Mouse (Mus musculus) G1E-ER4 (cell line): ENCODE results near the gene Scamp4. TPM values are rescaled to one million over a fixed set of nuclear protein-coding genes. Genes with fewer than 3 reads are reported as not detected.
A peak's percentile ranks its signal among the peaks of the same experiment; 100 is the strongest.

Experiments
- GATA1 ChIP-seq: IDR thresholded peaks from one replicate; pipeline ENCODE4 v1.8.0; 2012; ENCODE audit warnings: low read length, inconsistent platforms
- polyA plus RNA-seq: library from polyadenylated mRNA; stranded (reverse); fragments of >175 nt; gene quantifications from 2 replicates; pipeline ENCODE4 v1.2.3, GENCODE M21; 2012

Gene Scamp4
- polyA plus RNA-seq, result 68.3 and 79.9 TPM in 2 replicates

GRCm38 (mm10) chr10:80602698-80603325, at the start of gene Scamp4, which contains the start of gene Adat3:
Gene Scamp4 (plus strand): TSS chr10:80602872.
Gene Adat3 (plus strand): TSS chr10:80602880.
- no peak for TF ChIP-seq GATA1

GRCm38 (mm10) chr10:80553575-80553974, 49.1 kb upstream of the Scamp4 start:
- peak; percentile 30 for TF ChIP-seq GATA1

GRCm38 (mm10) chr10:80553997-80554396, 48.7 kb upstream of the Scamp4 start:
- no peak for TF ChIP-seq GATA1

DNA sequence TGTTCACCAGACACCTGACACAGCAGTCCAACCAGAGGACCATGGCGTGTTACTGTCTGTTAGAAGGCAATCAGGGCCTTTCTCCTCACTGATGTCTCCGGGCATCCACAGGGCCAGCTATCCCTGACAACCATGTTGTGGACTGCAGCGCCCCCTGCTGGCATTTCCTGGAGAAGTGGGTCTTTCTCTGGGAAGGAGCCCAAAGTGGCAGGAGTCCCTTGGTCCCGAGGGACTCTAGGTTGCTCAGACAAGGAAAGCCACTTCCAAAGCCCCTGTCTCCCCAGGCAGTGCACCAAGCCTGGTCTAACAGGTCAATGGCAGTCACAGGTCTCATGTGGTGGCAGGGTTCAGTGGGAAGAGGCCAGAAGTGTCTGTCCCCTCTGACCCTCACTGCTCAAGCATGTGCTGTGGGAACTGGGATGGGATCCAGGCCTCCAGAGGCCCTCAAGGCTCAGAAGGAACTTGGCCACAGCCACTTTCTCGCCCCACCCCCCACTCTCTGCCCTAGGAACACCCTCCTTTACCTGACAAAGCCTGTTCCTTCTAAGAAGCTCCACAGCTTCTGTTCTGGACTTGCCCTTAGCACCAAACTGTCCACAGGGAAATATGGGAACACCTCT, 45.2 kb upstream of the Scamp4 start:
- TF ChIP-seq GATA1, result no peak

- TF ChIP-seq GATA1, result no peak
Measured at GRCm38 (mm10) chr10:80559431-80559830, 43.2 kb upstream of the Scamp4 start.

DNA sequence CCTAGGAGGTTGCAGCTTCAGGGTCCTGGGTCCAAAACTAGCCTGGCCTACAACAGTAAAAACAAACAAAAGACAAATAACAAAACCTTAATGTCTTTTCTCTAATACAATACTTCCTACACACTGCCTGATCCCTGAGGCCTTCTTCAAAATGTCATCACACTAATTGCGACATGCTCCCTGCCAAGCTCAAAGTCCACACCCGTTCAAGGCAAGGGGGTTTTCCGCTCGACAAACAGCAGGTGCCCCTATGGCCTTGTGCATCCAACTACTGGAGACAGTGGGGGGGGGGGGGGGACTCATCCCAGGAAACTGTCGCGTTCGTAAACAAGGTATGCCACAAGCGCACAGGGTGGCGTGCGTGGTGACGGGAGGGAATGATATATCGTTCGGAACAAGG, 42.1 kb upstream of the Scamp4 start:
- TF ChIP-seq GATA1, result no peak

DNA sequence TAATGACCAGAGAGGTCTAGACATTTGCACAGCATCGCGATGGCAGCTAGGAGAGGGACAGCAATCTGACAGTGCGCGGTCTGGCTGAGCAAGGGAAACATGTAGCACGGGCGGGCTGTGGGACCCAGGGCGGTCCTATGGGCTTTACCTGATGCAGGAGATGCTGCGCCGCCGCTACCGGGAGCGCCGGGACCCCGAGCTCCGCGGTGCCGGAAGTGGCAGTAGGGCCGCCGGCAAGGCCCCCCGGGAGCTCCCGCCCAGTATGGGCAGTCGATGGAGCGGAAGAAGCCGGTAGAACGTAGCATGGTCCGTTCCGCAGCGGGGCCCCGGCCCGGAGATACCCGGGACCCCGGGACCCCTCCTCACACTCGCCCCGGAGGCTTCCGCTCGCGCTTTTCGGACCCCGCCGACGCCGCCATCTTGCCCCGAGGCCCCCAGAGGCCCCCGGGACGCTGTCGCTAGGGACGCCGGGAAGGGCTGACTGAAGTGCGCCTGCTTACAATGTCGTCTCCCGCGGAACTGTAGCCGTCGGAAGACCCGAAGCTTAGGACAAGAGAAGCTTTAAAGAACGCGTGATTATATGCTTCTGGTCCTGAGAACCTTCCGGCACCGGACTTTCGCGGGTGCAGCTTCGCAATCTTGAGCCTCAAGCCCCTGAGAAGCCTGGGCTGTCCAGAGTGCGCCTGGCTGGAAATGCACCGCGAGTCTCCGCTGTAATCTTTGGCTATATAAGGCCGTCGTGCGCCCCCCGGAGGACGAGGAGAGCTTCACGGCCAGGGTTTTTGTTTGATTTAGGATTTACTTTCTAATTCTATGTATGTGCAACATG, 41.3 kb upstream of the Scamp4 start, which contains the start of gene Rexo1:
Rexo1 (minus strand) TSS at position 445 of the 829 bp plus-strand sequence.
- TF ChIP-seq GATA1, result no peak

- no peak for TF ChIP-seq GATA1
Measured at GRCm38 (mm10) chr10:80566375-80567092, 36.1 kb upstream of the Scamp4 start.

DNA sequence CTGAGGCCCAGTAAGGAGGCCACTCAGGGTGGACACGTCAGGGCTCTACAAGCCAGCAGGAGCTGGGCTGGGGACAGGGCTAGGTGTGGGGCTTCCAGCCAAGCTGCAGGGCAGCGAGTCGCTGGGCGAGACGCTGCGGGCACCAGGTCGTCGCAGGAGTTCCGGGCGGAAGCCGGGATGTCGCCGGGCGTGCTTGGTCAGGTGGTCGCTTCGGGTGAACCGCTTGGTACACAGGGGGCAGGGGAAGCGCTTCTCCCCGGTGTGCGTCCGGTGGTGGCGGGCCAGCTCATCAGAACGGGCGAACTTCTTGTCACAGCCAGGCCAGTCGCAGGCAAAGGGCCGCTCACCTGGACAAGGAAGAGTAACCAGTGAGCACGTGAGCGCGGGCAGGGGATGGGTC, 33.8 kb upstream of the Scamp4 start:
- TF ChIP-seq GATA1, result no peak

- TF ChIP-seq GATA1, result no peak
Measured at GRCm38 (mm10) chr10:80569664-80570066, 33.0 kb upstream of the Scamp4 start.

DNA sequence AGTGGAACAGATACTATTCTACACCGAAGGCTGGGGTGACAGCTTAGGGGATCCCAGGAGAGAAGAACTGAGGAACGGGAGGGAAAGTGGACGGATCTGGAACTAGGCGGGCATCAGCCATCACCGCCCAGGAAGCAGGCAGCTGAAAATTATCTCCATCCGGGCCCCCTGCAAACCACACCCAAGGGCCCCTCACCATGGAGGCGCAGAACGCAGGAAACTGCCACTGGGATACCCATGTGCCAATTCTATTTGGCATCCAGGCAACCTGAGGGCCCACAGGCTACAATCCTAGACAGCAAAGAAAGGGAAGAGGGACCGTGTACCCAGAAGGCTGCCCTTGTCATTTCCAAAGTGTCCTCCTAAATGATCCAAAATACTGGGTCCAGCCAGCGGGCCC, 32.3 kb upstream of the Scamp4 start:
- TF ChIP-seq GATA1, result no peak

GRCm38 (mm10) chr10:80570871-80571836, 31.5 kb upstream of the Scamp4 start:
- TF ChIP-seq GATA1, result no peak

DNA sequence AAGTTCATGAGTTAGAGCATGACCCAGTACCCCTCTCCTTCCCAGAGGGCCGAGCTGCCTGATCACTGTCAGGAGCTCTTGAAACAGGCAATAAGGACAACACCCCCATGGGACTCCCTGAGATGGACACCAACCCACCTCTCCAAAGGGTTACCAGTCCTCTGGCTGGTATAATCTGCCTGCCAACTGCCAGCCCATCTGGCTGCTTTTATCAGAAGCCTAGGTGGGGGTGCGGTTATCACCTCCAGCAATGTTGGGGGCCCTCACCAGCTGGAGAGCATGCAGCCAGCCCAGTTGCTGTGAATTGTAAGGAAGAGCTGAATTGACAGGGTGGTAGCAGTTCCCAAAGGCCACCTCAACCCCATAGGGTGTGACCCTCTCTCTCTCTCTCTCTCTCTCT, 30.2 kb upstream of the Scamp4 start:
- peak; percentile 56 for TF ChIP-seq GATA1

DNA sequence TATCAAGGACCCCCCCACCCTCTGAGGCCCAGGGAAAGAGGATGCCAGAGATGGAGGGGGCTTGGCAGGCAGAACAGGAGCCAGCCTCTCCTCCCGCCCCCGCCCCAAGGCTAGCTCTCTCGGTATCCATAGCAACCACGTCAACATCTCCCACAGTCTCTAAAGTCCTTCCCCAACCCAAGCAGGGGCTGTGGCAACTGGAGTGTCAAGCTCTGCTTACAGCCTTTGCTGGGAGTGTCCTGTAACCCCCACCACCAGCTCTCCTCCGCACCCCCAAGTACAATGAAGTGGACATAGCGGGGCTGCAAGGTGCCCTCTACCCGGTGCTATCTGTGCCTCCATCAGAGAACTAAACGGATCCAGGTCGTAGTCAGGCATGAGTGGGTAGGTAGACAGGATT, 28.7 kb upstream of the Scamp4 start:
- TF ChIP-seq GATA1, result no peak

DNA sequence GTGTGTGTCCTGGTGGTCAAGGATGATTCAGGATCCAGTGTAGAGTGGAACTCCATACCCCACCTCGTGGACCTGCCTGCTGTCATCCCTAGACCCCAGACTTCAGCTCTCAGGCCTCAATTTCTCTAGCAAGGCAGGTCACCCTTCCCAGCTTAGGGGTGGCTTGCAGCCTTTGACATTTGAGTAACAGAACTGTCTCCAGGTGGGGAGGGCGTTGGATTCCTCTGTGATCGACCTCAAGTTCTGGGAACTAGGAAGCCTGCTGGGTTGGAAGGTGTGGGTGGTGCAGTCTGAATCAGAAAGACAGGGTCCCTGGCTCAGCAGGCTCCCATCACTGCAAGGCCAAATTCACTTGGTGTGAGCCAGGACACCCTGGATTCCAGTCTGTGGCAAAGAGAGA, 27.8 kb upstream of the Scamp4 start:
- TF ChIP-seq GATA1, result no peak

GRCm38 (mm10) chr10:80575925-80576324, 26.7 kb upstream of the Scamp4 start:
- no peak for TF ChIP-seq GATA1
